Mouse (Mus musculus): ENCODE results near the gene Fndc9. TPM values are rescaled to one million over a fixed set of nuclear protein-coding genes. Genes with fewer than 3 reads are reported as not detected.

Fndc9 gene
- total RNA-seq, 2 experiments from 2014 or later: not detected

DNA sequence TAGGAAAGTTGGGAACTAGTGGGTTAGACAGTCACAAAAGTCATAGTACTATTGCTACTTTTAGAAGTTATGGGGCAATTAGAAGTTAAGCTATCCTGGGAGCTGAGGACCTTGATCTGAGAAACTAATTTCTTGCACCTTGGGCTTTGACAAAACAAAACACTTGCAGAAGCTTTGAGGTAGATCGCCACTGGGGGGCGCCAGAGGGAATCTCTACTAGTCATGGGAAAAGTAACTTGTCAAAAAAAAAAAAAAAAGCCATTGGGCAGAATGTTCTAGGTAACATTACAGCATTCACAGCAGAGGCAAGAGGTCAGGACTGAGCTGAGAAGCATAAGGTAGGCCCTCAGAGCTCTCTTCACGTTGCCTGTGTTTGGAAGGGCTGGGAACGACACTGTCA lies 1.6 kb downstream of the Fndc9 start:
- peak; percentile 67 for DNase-seq

DNA sequence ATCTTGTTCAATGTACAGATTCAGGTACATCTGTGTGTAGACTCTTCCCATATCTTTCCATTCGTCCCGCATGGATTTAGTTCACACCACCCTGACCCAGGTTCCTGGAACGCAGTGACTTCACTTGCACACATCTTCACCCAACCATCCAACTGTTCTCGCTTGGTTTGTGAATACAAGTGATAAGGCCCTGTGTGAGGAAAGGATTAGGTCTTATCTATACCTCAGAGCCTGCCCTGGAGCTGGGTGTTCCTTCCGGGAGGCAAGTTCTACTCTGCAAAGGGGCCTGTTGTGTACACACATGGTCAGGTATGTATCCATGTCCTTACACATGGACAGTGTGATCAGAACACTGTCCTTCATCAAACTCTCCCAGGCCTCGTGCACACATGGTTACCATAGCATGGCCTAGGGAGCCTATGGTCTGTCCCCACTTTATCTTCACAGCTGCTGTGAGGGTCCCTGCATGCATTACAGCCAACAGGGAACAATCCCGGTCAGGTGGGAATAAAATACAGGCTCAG lies 5.9 kb downstream of the Fndc9 start:
- DNase-seq: no peak

DNA sequence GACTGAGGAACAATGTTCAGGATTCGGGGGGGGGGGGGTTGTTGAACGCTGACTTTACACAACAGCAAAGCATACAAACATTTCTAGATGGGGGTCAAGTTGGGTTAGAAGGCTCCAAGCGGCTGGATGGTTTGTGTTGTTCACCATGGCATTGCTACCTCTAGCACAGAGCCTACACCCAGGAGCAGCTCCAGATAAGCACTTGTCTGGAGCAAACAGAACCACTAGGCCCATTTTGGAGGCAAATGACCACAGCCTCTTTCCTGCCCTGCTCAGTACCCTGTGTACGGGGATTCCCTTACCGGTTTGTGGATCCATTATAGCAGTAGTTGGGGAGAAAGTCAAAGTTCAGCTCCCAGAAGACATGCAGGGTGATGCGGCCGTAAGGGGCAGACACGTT lies 6.7 kb downstream of the Fndc9 start:
- DNase-seq: no peak

DNA sequence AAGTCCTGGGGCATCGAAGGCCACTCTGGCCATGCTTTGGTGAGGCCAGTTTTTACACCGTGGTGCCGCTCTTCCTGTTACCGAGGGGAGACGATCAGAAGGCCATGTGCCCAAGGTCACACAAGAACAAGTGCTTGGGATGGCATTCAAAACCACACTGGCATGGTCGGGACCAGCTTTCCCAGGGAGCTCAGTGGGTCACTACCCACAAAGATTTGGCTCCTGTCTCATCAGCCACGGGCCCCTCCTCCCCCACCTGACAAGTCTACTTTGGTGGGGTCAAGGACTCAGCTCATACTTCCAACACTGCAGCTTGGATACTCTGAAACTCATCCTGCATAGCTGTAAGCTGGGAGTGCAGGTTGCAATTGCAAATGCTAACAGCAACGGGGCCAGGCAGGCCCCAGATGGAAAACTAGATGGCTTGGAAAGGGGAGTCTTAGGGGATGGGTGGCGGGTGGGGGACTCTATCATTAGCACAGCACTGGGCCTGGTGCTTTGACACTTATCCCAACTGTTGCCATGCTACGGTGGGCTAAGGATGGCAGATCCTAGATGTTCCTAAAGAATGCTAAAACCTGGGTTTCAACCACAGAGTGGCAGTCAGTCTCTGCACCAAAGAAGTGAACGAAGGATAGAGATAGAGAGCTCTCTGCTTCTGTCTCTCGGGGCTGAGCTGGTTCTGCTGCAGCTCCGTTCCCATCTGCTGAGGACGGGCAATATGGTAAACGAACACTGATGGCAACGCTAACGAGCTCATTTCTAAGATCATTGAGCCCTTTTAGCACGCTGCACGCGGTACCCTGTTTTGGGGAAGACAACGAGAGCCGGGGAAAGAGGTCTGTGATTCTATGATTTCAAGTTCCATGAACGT lies 9.6 kb downstream of the Fndc9 start:
- no peak for DNase-seq

DNA sequence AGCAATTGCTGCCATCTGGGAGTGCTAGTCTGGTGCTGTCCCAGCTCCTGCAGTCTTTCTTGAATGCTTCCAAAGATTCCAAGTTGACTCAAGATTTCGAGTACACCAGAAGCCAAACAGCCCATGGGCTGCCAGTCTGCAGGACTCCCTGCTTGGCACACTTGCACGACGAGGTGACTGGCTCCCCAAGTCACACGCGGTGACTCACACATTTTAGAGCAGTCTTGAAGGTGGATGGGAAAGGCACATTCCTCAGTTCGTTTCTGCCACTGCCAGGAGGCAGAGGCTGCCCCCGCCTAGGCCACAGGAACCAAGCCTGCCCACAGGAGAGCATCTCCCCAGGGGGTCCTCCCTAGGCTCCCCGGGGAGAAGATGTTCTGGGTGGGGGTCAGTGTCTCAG lies 10.6 kb downstream of the Fndc9 start:
- no peak for DNase-seq

DNA sequence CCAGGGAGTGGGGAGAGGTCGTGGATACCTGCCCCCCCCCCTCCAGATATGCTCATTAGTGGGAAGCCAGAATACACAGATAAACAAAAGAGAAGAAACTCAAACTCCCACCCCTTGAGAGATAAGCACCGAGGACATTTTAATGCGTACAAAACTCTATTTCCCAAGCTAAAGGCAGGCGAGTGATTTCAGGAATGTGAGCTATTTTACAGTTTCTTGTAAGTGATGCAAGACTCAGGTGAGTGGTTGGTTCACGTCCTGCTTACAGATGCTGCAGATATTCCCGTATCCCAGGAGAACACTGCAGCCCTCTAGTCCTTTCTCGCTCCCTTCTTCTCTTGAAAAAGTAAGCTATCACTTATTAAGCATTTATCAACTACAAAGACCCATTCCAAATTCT lies 11.1 kb downstream of the Fndc9 start:
- DNase-seq: no peak

DNA sequence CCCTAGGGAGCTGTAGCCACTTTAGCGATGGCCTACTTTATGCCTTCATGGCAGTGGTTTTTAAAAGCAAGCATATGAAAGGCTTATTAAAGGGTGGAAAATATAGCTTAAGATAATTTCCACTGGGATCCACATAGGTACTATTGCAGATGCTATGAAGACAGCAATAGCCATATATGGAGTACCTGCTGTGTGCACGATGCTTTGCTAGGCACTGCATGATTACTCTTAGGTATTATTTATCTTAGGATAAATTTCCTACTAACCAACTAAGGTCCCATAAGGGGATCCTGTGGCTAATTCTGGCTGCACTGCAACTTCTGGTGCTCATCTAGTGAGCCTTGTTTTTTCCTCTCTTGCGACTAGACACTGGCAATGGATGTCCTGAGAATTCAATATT lies 13.0 kb downstream of the Fndc9 start:
- DNase-seq: no peak

DNA sequence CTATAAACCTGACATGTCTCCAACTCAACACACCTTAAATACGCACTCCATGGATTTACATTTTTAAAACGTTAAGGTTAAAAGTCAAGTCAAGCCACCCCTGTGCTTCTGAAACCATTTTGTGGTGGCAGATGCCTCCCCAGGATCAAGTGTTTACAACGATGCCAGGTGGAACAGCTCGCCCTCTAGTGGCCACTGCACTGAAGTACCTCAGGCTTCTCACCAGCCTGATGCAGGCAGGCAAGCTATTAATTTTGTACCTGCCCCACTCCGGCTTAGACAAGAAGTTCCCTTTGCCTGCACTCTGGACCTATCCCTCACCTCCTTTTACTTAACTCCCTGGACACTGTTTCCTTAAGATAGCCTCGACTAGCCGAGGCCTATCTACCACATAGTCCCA lies 16.7 kb downstream of the Fndc9 start:
- DNase-seq: peak; percentile 75

DNA sequence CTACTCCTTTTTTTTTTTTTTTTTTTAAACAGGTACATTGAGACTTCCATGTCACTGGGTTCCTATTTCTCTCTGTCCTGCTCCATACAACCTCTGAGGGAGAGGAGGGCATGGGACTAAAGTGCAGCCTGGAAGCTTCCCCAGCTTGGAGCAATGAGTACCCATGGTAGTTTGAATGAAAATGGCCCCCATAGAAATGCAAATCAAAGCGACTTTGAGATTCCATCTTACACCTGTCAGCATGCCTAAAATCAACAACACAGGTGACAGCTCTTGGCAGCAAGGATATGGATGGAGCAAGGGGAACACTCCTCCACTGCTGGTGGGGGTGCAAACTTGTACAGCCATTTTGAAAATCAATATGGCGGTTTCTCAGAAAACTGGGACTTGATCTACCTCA lies 20.0 kb downstream of the Fndc9 start:
- DNase-seq: no peak

DNA sequence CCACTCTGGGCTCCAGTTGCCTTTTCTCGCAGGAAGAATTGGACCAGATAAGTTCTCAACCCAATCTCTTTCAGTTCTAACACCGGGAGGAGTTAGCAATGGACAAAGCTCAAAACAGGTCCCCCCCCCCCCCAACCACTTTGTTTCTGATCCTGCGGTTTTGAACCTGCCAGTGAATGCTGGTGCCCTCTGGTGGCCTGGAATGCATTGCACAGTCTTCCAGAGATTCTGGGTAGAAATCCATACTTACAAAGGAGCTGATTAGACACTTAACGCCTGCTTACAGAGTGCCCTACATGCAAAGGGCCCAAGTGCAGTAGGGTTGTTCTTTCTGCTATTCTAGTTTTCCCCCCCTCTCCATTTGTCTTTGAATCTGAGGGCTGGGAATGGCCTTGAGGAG lies 22.9 kb downstream of the Fndc9 start:
- DNase-seq: peak; percentile 43

DNA sequence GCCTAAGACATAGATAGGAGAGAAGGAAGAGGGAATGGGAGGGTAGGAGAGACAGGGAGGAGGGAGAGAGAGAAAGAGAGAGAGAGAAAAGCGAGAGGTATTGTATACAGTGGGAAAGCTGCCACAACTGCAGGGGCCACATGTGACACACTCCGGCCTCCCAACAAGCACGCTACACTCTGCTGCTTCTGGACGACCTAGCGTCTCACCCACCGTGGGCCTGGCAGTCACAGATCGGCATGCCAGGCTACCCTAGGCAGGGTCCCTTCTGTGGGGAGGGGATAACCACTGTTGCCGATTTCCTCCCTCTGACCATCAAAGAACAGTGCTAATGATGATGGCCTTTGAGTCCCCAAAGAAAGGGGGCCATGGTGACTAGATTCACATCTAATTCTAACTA lies 23.4 kb downstream of the Fndc9 start:
- no peak for DNase-seq

DNA sequence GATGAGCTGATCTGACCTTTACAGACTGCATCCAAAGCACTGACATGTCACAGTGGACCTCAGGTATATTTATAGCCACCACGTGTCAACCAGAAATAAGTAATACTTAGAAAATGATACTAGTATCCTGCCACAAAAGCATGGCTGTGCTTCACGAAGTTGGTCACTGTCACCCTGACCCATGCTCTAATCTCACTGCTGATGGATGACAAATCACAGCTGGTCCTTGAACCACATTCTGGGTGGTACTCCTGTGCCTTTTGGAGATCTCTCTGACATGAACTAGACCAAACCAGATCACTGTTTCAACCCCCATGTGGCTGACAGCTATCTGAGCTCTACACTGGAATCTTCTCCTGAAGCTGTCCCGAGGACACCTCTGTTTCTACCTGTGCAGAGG lies 27.5 kb downstream of the Fndc9 start:
- DNase-seq: no peak

DNA sequence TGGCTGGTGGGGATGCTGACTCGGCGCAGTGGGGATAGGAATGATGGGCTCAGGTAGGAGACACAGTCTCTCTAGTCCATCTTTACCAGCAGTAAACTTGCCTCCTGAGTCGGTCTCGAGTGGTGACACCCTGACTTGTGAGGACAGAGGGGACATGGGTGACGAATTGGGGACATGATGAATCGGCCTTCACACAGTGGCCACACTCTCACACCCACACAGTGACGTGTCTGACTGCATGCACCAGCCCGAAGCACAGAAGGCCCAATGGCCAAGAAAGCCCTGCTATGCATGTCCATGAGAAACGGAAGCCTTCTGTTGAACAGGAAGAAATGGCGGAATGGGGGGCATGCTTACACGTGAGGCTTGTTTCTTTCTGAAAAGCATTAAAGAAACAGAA lies 28.0 kb downstream of the Fndc9 start:
- no peak for DNase-seq

DNA sequence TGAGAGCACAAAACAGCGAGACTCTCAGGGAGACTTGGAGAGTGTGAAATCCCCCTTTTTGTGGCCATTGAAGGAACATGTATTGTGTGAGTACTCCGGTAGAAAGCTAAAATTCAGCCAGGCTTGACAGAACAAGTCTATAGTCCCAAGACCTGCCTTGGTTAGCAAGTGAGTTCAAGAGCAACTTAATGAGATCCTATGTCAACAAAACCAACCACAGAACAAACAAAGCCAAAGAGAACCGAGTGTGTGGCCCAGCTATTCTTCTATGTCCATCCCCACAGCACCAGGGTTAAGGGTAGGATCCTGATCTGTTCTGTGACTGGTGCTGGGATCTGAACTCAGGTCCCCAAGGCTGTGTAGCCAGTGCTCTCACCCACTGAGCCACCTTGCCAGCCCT lies 29.3 kb downstream of the Fndc9 start:
- DNase-seq: no peak

DNA sequence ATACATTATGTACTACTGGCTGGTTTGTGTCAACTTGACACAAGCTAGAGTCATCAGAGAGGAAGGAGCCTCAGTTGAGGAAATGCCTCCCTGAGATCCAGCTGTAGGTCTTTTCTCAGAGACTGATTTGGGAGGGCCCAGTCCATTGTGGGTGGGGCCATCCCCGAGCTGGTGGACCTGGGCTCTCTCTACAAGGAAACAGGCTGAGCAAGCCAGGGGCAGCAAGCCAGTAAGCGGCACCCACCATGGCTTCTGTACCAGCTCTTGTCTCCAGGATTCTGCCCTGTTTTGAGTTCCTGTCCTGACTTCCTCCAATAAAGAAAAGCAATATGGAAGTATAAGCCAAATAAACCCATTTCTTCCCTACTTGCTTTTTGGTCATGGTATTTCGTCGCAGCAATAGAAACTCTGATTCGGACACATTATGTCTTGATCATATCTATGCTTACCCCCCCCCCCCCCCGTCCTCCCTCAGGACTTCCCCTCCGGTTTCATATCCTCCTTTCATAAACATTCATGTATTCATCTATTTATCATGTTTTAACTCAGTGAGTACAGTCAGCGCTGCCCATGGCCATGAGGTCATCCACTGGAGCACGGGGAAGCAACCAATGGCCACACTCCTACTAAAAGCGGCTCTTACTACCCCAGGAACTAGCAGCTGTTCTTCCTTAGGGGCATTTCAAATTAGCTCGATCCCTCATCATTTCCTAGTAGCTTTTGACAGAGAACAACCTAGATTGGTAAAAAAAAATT lies 29.9 kb downstream of the Fndc9 start:
- no peak for DNase-seq

DNA sequence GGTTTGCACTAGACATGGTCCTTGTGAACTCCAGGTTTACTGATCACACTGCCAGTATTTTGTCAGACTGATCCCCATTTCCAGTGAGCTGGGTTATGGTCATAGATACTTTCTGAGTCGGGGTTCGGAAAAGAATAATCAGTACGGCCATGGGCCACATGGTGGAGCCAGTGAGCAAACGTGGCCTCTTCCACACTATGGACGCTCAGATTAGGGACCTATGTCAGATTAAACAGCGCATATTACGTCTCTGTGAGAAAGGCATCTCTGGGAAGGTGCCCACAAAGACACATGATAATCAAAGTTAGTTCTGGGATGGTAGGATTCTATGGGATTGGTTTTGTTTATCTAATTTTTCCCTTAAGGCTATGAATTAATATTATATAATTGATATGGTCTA lies 33.7 kb downstream of the Fndc9 start:
- DNase-seq: peak; percentile 63

DNA sequence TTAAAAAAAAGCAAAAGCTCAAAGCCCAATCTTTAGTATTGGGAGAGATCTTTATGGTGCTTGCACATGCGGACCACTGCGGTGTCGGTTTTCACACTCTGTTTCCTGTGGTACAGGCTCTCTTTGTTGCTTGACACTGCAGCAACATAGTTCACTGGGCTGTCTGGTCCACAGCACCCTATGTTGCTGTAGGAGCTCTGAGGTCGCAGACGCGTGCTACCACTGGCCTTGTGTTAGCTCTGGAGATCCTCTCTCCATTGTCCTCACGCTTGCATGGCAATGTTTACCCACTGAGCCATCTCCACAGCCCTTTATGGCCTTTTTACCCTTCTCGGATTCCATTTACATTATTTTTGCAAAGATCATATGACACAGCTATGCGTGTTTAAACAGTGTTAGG lies 34.1 kb downstream of the Fndc9 start:
- DNase-seq: no peak

DNA sequence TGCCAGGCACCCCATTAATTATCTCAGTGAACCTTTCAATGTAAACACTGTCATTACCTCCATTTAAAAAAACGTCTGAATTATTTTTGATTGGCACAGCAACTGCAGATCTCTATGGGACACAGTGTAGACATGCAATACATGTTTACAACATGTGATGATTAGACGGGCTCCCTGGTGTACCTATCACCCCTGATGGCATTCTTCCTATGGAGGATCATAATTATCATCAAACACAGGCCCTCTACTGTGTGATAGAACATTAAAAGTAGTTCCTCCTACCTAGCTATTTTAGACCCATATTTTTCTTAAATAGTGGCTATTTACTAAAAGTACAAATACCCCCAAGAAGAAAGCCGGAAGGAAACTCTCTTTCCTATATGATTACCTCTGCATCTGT lies 34.6 kb downstream of the Fndc9 start:
- no peak for DNase-seq

DNA sequence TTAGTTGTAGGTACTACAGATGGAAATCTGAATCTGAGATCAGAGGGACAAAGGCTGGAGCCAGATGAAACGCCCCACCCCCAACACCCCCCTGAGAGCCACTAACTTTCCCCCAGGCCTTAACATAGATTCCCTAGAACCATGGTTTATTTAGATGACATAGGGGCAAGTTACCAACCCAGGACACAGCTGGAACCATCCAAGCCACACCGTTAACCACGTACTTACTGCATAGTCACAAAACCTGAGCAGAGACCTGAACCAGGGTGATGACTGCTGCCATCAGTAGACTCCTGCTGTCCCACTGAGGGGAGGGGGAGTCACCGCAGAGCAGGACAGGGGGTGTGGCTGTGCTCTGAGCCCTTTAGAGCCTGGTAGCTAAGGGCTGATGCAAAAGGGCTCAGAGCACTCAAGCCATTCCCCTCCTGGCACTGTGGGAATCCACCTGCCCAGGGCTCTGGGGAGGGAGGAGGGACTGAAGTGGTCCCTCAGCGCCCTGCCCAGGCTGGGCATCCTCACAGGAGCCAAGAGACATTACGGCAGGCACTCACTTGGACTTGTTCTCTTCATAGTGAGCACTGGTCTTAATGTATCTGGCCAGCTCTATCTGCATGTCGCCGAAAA lies 36.8 kb downstream of the Fndc9 start:
- no peak for DNase-seq

DNA sequence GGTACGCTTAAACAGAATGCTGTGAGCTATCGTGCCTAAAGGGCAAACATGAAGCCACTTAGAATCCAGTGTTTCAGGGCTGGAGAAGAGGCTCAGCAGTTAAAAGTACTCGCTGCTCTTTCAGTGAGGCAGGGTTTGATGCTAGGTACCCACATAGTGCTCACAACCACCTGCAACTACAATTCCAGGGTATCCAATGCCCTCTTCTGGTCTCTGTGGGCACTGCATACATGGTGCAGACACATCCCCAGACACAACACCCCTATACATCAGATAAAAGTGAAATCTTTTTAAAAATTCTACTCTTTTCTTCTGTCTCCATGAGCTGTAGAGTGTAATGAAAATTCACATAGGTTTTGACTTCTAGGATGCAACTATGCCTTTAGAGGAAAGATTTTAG lies 38.6 kb downstream of the Fndc9 start:
- DNase-seq: no peak

DNA sequence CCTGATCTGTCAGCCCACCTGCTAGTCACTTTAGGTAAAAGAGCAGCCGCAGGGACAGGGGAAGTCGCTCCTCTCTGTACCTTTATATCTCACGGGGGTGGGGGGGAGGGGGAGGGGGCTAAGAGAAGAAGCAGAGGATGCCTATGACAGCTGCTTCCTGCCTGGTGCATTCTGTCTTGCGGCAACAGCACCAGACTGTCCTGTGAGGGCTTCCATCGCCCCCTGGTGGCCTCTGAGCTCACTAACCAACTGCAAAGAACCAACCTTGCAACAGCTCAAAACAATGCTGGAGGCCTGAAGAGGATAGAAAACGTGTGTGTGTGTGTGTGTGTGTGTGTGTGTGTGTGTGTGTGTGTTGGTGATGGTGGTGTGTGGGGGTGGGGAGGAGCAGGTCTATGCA lies 40.0 kb downstream of the Fndc9 start:
- DNase-seq: peak; percentile 82

DNA sequence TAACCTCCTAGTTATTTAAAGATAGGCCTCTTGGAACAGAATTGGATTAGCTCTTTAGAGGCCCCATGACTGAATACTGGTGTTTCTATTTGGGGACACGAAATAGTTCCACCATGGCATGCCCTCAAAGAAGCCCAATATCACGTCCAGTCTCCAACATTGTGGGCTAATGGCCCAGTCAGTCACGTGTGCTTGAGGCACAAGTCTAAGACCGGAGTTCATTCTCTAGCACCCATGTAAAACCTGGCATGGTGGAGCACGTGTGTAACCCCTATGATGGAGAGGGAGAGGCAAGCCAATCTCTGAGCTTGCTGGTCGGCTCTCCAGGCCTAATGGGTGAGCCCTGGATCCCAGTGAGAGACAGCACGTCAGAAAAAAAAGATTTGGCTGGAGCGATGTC lies 40.8 kb downstream of the Fndc9 start:
- DNase-seq: no peak

DNA sequence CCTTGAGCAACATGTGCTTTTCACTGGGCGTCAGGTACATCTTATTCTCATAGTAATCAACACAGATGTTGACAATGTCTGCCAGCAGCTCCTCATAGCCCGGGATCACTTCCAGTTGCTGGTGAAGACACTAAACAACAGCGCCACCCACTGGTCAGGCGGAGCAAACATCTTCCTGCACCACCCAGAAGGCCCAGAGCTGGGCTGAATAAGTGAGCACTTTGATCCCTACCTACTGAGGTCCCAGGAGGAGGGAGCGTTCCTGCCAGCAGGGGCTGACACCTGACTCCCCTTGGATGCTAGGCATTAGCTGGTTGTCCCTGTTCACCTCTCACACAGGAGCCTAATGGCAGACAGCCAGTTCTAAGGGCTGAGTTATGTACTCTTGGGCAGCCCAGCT lies 41.4 kb downstream of the Fndc9 start:
- DNase-seq: peak; percentile 56
